Mouse (Mus musculus): ENCODE data around the gene Oard1.

GRCm38 (mm10) chr17:48365511-48366155 is 44.2 kb upstream of the Oard1 start:
- TF ChIP-seq CTCF (IDR thresholded peaks at IDR 0.05; ENCODE audit: control insufficient read depth, insufficient read depth, insufficient read length) (no peak), USF1 (IDR thresholded peaks at IDR 0.05; ENCODE audit: low read depth) (no peak)

All from C2C12 (cell line).